Mouse (Mus musculus) forebrain, embryonic 13.5 days (tissue): ENCODE measurements at regions not wholly inside any gene's neighbourhood (a gene's known extent, or its start where the extent isn't known, plus 50 kb on each side); places are given as distances from the start of the nearest gene placed in this dataset.

Experiments
- ATAC-seq: fragments of 200-750 bp; cut with Nextera tagmentation; 2 replicates; pipeline ENCODE4 v1.8.0; 2017
- H3K27ac ChIP-seq: fragments of 300-500 bp; sonication (generic); 2 replicates; pipeline ENCODE4 v1.5.1; 2015; ENCODE audit warnings: inconsistent platforms, mild to moderate bottlenecking, moderate library complexity
- H3K27me3 ChIP-seq: fragments of 300-500 bp; sonication (generic); 2 replicates; pipeline ENCODE4 v1.6.1; 2015; ENCODE audit warnings: mild to moderate bottlenecking, inconsistent platforms
- H3K36me3 ChIP-seq: fragments of 300-500 bp; sonication (generic); 2 replicates; pipeline ENCODE4 v1.6.1; 2015; ENCODE audit warnings: mild to moderate bottlenecking, inconsistent platforms; ENCODE audit not compliant: poor library complexity, severe bottlenecking
- H3K4me1 ChIP-seq: fragments of 300-500 bp; sonication (generic); 2 replicates; pipeline ENCODE4 v1.6.1; 2015; ENCODE audit warnings: inconsistent platforms
- H3K4me2 ChIP-seq: fragments of 300-500 bp; sonication (generic); 2 replicates; pipeline ENCODE4 v1.6.1; 2015; ENCODE audit warnings: inconsistent platforms, mild to moderate bottlenecking, moderate library complexity
- H3K4me3 ChIP-seq: fragments of 300-500 bp; sonication (generic); 2 replicates; pipeline ENCODE4 v1.5.1; 2015; ENCODE audit warnings: mild to moderate bottlenecking, inconsistent platforms
- H3K9ac ChIP-seq: fragments of 300-500 bp; sonication (generic); 2 replicates; pipeline ENCODE4 v1.6.1; 2015; ENCODE audit warnings: mild to moderate bottlenecking, inconsistent platforms
- H3K9me3 ChIP-seq: fragments of 300-500 bp; sonication (generic); replicated peaks from 2 replicates; pipeline ENCODE4 v1.6.1; 2016; ENCODE audit warnings: inconsistent platforms
- WGBS: fragments of 180-500 bp; shearing (Covaris S2); methylation state at CpG from one replicate; pipeline ENCODE4 v1.1.7; 2015; 5-methylcytosine and 5-hydroxymethylcytosine counted together

GRCm38 (mm10) chr1:24832246-24832645 is 153.8 kb downstream of the Lmbrd1 start:
- Histone ChIP-seq H3K36me3 (no peaks in the 10 kb centered on the region), H3K4me1 (no peaks in the 10 kb centered on the region), H3K27me3 (no peaks in the 10 kb centered on the region), H3K27ac (no peak overlapping the region), H3K4me2 (no peak overlapping the region), H3K4me3 (no peak overlapping the region), H3K9me3 (no peaks in the 10 kb centered on the region), H3K9ac (no peak overlapping the region)
- ATAC-seq = no peak
- 86% methylated on average over 3 of the region's 3 CpGs for WGBS

- Histone ChIP-seq H3K27ac (no peak overlapping the region), H3K4me2 (no peak overlapping the region), H3K9me3 (no peaks in the 10 kb centered on the region), H3K36me3 (no peaks in the 10 kb centered on the region), H3K4me3 (no peak overlapping the region), H3K9ac (no peak overlapping the region), H3K27me3 (no peaks in the 10 kb centered on the region), H3K4me1 (no peaks in the 10 kb centered on the region)
- no peak for ATAC-seq
- 89% methylated on average over 7 of the region's 7 CpGs for WGBS
Measured at GRCm38 (mm10) chr1:24866877-24867276, 188.4 kb downstream of the Lmbrd1 start.

- H3K36me3 ChIP-seq = no peaks in the 10 kb centered on the region
- no peaks in the 10 kb centered on the region for H3K4me1 ChIP-seq
- ATAC-seq = peak; percentile 75
- no peaks in the 10 kb centered on the region for H3K9me3 ChIP-seq
- no peak overlapping the region; the same call in 1 of the 2 replicates for H3K9ac ChIP-seq
- peak overlapping the region; percentile 19 for H3K4me3 ChIP-seq
- no peak overlapping the region for H3K27ac ChIP-seq
- no peaks in the 10 kb centered on the region for H3K27me3 ChIP-seq
- WGBS = 47% methylated on average over 12 of the region's 12 CpGs
- peak overlapping the region; percentile 43 for H3K4me2 ChIP-seq
Measured at GRCm38 (mm10) chr1:24869772-24870171, 191.3 kb downstream of the Lmbrd1 start.

- Histone ChIP-seq H3K9me3 (no peaks in the 10 kb centered on the region), H3K27me3 (no peaks in the 10 kb centered on the region), H3K4me3 (no peak overlapping the region), H3K27ac (no peak overlapping the region), H3K9ac (no peak overlapping the region), H3K36me3 (no peaks in the 10 kb centered on the region), H3K4me2 (no peak overlapping the region), H3K4me1 (no peaks in the 10 kb centered on the region)
- WGBS = 64% methylated on average over 7 of the region's 7 CpGs
- peak; percentile 45; the same call in 1 of the 2 replicates for ATAC-seq
Measured at GRCm38 (mm10) chr1:24870685-24871417, 192.4 kb downstream of the Lmbrd1 start.

- H3K9me3 ChIP-seq = no peaks in the 10 kb centered on the region
- H3K27ac ChIP-seq = no peak overlapping the region
- no peak for ATAC-seq
- H3K4me3 ChIP-seq = no peak overlapping the region
- no peaks in the 10 kb centered on the region for H3K4me1 ChIP-seq
- no peak overlapping the region for H3K9ac ChIP-seq
- no peaks in the 10 kb centered on the region for H3K36me3 ChIP-seq
- H3K4me2 ChIP-seq = no peak overlapping the region
- H3K27me3 ChIP-seq = no peaks in the 10 kb centered on the region
Measured at GRCm38 (mm10) chr1:24877014-24877413, 198.6 kb downstream of the Lmbrd1 start.

GRCm38 (mm10) chr1:24883638-24884037 is 205.2 kb downstream of the Lmbrd1 start:
- no peak overlapping the region for H3K4me2 ChIP-seq
- no peak for ATAC-seq
- H3K4me1 ChIP-seq = no peaks in the 10 kb centered on the region
- H3K36me3 ChIP-seq = no peaks in the 10 kb centered on the region
- H3K27ac ChIP-seq = no peak overlapping the region
- no peaks in the 10 kb centered on the region for H3K27me3 ChIP-seq
- no peak overlapping the region for H3K9ac ChIP-seq
- H3K9me3 ChIP-seq = no peaks in the 10 kb centered on the region
- no peak overlapping the region for H3K4me3 ChIP-seq

- no peaks in the 10 kb centered on the region for H3K9me3 ChIP-seq
- ATAC-seq = peak; percentile 73; the same call in 1 of the 2 replicates
- H3K27ac ChIP-seq = no peak overlapping the region
- H3K4me1 ChIP-seq = no peaks in the 10 kb centered on the region
- WGBS = 39% methylated on average over 2 of the region's 2 CpGs
- no peak overlapping the region for H3K9ac ChIP-seq
- H3K36me3 ChIP-seq = no peaks in the 10 kb centered on the region
- H3K27me3 ChIP-seq = no peaks in the 10 kb centered on the region
- H3K4me3 ChIP-seq = no peak overlapping the region
- no peak overlapping the region for H3K4me2 ChIP-seq
Measured at GRCm38 (mm10) chr1:24901278-24901677, 222.8 kb downstream of the Lmbrd1 start.

GRCm38 (mm10) chr1:24938303-24939263 is 260.2 kb downstream of the Lmbrd1 start:
- peaks cover 17% of the 10 kb centered on the region for H3K4me1 ChIP-seq
- no peak overlapping the region for H3K9ac ChIP-seq
- no peak overlapping the region for H3K4me3 ChIP-seq
- H3K36me3 ChIP-seq = no peaks in the 10 kb centered on the region
- 20% methylated on average over 3 of the region's 3 CpGs for WGBS
- H3K9me3 ChIP-seq = no peaks in the 10 kb centered on the region
- H3K27me3 ChIP-seq = no peaks in the 10 kb centered on the region
- no peak overlapping the region for H3K4me2 ChIP-seq
- ATAC-seq = peak; percentile 88
- peak overlapping the region; percentile 28 for H3K27ac ChIP-seq

- Histone ChIP-seq H3K27me3 (no peaks in the 10 kb centered on the region), H3K27ac (no peak overlapping the region), H3K4me2 (no peak overlapping the region), H3K4me1 (peaks cover 12% of the 10 kb centered on the region), H3K9ac (no peak overlapping the region), H3K9me3 (no peaks in the 10 kb centered on the region), H3K4me3 (no peak overlapping the region), H3K36me3 (no peaks in the 10 kb centered on the region)
- ATAC-seq = no peak
- WGBS = 82% methylated on average over 8 of the region's 8 CpGs
Measured at GRCm38 (mm10) chr1:24942757-24943296, 264.4 kb downstream of the Lmbrd1 start.

GRCm38 (mm10) chr1:24943451-24943850 is 265.0 kb downstream of the Lmbrd1 start:
- Histone ChIP-seq H3K36me3 (no peaks in the 10 kb centered on the region), H3K9me3 (no peaks in the 10 kb centered on the region), H3K4me3 (no peak overlapping the region), H3K4me1 (peaks cover 7% of the 10 kb centered on the region), H3K27ac (no peak overlapping the region), H3K27me3 (no peaks in the 10 kb centered on the region), H3K9ac (no peak overlapping the region), H3K4me2 (no peak overlapping the region)
- no peak for ATAC-seq
- WGBS = 15% methylated on average over 2 of the region's 2 CpGs

GRCm38 (mm10) chr1:24972681-24973080 is 294.3 kb downstream of the Lmbrd1 start:
- Histone ChIP-seq H3K9me3 (no peaks in the 10 kb centered on the region), H3K27ac (no peak overlapping the region), H3K4me1 (no peaks in the 10 kb centered on the region), H3K9ac (no peak overlapping the region), H3K27me3 (no peaks in the 10 kb centered on the region), H3K4me2 (no peak overlapping the region), H3K36me3 (no peaks in the 10 kb centered on the region), H3K4me3 (no peak overlapping the region)
- 80% methylated on average over 2 of the region's 2 CpGs for WGBS
- no peak for ATAC-seq
